Mouse (Mus musculus): ENCODE data around the gene Lamp1.

DNA sequence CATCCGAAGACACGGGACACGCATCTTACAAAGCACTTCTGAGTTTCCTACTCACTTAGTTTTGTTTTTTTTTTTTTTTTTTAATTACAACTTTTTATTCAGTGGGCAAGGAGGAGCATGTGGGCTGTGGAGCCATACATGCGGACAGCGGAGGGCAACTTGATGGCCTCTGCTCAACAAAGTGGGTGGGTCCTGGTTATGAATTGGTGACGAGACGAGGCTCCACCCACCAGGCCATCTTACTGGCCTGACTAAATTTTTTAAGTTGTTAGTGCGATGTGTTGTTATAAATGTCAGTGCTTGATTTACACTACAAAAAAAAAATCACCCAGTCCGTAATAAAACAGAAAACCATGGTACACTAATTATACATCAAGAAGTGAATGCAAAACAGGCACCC, 21.4 kb downstream of the Lamp1 start:
- TF ChIP-seq POLR2A (IDR thresholded peaks at IDR 0.05; ENCODE audit: borderline replicate concordance, insufficient read depth, low read length) = no peak
- TF ChIP-seq CTCF (IDR thresholded peaks at IDR 0.05; ENCODE audit: borderline replicate concordance, insufficient read depth, low read depth, low read length) = no peak

Data from cerebellum, adult 2 months (tissue).